Mouse (Mus musculus) urinary bladder, postnatal 10 days (tissue): ENCODE data around the gene Irf2bp1.
A peak's percentile ranks its signal among the peaks of the same experiment; 100 is the strongest.

Experiments used
- DNase-seq: peaks from one replicate; pipeline ENCODE4 v3.0.0; 2022; ENCODE audit warnings: low spot score

Gene Irf2bp1

DNA sequence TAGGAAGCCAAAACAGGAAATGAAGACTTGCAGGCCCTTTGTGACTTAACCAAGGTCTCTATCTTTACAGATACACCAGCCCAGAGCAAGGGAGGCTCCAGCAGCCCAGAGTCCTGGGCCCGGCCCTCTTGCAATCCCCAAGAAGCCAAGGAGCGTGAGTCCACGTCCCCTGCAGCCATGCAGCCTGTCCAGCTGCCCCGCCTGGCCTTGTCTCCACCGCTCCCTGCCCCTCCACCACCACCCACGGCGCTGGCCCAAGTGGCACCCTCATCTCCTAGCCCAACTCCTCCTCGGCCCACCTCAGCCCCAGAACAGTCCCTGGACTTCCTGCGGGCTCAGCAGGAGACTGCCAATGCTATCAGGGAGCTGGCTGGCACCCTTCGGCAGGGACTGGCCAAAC lies 3.4 kb upstream of the Irf2bp1 start:
- no peak for DNase-seq

DNA sequence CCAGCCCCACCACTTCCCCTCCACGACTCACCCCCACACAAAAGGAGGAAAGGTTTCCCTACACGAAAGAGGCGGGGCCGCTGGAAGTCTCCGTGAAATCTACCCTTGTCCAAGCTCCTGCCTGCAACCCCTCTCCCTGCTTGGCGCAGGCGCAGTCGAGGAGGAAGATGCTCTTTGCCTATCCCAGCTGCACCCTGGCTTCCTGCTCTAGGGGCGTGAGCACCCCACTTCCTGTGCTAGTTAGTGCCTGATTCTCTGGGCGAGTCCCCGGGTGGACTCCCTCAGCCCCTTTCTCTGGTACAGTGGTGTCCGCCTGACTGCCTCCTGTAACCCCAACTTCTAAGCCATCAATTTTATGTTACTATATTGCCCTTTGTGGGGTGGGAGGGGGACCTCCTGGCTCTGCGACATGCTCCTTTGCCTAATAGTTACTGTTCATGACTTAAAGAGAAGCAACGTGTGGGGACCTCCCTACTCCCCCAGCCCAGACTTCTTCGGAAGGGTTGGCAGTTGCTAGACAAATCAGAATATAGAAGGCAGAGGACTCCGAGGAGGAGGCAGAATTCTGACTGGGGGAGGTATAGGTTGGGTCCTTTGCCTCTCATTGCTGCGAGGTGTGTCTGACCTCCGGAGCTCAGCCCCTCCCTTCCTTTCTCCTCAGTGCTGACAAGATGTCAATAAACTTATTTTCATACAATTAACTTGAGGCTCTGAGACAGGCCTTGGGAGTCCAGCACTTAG lies 2.6 kb upstream of the Irf2bp1 start:
- no peak for DNase-seq

DNA sequence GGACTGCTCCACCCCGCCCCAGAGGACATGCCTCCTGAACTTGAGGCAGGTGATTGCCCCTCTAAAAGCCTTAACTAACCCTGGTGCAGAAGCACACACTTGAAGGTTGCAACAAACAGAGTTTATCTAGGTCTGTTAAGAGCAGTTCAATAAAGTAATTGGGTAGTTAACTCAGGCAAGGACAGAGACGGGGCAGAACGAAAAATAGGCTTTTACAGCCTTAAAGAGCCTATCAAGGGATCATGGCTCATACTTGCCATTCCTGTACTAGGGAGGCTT lies 2.1 kb upstream of the Irf2bp1 start:
- DNase-seq = no peak

DNA sequence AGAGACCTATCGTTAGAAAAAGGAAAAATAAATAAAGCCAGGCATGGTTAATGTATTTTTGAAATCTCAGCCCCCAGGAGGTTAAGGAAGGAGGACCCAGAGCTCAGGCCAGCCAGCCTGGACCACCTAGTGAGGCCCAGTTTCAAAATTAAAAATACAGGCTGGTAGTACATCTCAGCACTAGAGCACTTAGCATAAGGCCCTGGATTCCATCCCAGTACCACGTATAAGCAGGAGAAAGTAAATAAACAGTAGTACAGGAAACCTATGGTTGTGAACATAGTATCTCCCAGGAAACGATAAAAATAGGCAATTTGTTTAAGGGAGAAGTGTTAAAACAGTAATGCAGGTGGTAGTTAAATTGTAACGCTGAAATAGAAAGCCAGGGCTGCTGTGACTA lies 1.7 kb upstream of the Irf2bp1 start:
- no peak for DNase-seq

DNA sequence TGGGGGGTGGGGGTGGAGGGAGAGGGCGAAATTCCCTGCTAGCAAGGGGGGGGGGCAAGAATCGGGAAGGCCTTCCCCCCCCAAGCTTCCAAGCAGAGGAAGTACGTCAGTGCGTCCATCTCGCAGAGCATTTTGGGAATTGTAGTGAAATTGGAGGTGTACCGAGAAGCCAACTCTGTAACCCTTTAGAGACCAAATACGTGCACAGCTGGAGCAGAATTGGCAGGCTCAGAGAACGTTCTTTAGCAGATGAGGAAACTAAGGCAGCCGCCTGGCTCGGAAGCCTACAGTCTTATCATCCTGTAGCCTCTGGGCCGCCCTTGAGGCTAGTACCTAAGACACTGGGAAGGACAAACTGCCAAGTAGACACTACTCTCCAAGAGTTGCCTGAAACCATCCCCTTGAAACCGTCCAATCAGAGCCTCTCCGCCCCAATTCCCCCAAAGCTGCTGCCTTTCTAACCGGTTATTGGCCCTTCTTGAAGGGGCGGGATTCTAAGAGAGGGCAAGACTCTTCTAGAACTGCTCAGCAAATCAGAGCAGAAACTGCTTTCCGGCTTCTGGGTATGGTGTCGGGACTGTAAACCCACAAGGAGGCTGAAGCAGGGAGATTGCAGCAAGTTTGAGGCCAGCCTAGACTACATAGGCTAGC lies 871 bp upstream of the Irf2bp1 start:
- DNase-seq = no peak

DNA sequence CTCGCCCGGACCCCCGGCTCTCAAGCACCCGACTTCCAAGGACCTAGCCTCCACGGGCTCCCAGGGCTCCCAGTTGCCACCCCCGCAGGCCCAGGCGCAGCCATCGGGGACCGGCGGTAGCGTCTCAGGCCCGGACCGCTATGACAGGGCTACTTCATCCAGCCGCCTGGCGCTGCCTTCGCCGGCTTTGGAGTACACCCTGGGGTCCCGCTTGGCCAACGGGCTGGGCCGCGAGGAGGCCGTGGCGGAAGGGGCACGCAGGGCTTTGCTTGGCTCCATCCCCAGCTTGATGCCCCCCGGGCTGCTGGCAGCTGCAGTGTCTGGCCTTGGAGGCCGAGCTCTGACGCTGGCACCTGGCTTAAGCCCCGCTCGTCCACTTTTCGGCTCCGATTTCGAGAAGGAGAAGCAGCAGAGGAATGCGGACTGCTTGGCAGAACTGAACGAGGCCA lies 811 bp downstream of the Irf2bp1 start:
- DNase-seq = no peak

DNA sequence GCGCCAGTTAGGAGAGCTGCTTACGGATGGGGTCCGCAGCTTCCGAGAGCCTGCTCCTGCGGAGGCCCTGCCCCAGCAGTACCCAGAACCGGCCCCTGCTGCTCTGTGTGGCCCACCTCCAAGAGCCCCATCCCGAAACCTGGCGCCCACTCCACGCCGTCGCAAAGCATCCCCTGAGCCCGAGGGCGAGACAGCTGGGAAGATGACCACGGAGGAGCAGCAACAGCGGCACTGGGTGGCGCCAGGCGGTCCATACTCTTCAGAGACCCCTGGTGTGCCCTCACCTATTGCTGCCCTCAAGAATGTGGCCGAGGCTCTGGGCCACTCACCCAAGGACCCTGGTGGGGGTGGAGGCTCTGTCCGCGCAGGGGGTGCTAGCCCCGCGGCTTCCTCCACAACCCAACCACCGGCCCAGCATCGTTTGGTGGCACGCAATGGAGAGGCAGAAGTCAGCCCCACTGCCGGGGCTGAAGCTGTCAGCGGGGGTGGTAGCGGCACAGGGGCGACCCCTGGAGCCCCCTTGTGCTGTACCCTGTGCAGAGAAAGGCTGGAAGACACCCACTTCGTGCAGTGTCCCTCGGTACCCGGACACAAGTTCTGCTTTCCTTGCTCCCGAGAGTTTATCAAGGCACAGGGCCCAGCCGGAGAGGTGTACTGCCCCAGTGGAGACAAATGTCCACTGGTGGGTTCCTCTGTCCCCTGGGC lies 1.7 kb downstream of the Irf2bp1 start:
- DNase-seq = no peak

DNA sequence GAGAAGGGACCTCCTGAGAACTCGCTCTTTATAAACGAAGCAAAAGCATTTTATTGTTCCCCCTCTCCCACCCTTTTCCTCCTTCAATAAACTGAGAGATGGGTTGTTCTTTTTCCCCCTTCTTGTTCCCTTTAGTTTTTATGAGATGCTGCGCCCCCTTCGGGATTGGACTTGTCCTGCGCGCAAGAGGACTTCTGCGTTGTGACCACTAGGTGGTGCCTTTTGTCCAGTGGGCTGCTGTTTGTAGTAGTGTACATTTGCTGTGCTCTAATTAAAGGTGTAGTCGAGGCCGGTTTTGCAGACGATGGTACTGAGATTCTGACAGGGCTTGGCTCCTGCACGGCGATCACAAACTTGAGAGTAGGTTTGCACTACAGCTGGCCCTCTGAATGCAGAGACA lies 2.6 kb downstream of the Irf2bp1 start:
- no peak for DNase-seq

DNA sequence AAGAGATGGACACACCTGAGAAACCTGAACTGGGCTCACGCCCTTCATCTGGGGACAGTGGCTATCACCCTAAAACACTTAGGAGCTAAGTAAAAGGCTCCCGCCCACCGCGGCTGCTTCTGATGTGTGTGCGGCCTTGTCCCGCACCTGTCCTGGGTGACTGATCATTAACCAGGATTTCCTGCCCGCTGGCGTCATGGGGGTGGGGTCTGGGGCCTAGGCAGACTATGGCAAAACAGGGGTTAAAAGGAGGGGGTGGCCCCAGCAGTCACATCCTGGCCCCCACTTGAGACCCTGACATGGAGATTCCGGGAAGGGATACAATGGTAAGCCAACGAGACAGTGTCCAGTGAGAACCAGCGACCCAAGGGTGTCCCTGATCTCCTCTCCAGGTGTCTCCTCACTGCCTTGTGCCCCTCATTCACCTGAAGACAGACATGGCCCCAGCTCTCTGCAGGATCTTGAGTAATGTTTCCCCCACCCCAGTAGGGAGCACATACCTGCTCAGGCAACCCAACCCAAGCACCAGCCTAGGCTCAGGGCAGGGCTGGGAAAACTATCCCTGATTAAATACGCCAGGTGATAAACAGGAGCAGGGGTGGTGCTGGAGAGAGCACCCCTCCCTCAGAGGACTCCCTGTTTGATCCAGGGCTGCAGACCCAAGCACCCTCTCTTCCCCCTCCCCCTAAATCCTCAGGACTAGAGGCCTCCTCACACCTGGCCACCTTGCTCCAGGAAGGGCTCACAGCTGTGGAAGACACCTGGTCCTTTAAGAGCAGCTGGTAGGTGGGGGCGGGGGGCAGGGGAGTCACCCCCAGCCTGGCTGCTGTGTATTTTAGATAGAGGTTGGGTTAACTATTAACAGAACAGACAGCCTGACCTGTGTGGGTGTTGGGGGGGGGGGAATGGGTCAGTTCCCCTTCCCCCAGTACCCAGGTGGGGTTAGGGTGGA lies 3.5 kb downstream of the Irf2bp1 start:
- DNase-seq = no peak

DNA sequence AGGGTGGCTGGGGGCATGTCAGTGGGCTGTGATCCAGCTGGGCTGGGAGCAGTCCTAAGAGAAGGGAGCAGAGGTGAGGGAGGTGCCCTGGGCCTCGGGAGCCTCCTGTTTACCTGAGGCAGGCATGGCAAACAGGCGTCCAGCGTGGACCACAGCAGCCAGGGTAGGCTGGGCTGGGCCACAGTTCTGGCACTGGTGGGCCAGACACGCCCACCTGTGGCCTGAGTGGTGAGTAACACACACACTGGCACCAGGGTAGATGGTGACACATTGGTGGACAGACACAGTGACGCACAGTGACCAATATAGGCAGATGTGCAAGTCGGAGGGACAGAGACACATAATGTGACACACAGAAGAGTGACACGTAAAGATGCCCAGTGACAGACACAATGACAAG lies 6.7 kb downstream of the Irf2bp1 start:
- DNase-seq = no peak

DNA sequence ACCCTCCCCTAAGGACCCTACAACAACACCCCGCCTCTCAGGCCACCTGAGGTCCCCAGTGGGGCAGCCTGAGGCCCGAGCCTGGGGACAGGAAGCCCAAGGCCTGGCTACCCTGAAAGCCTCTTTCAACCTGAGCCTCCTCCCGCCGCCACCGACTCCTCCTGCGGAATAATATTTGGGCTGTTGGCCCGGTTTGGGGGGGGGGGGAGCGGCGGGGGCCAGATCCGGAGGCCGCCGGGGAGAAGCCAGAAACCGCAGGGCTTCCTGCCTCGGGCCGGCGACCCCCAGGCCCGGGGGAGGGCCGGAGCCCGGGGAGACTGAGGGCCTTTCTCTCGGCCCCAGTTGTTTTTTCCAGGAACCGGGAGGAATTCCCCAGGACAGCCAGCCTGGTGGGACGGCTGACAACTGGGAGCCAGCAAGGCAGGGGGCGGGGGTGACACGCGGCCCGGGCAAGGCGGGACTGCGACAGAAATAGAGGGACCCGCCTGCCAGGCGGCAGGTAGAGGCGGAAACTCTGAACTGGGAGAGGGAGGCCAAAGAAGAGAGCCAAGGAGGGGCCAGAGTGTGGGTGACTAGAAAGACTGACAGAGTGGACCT lies 8.3 kb downstream of the Irf2bp1 start:
- DNase-seq = no peak

DNA sequence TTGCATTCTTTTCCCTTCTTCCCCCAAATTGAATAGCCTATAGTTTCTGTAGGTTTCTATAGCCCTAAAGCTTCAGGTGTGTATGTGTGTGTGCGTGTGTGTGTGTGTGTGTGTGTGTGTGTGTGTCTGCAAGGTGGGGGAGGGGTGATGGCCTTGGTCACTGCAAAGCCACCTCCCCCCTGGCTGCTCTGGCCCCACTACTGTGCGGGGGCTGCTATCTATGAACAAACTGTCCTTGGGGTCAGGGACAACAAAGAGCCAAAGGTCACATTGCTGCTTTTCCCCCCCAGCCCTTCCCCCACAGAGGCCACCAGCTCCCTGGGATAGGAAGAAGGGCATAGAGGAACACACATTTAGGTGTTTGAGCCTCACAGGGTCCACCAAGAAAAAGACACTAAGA lies 9.0 kb downstream of the Irf2bp1 start:
- DNase-seq = no peak

DNA sequence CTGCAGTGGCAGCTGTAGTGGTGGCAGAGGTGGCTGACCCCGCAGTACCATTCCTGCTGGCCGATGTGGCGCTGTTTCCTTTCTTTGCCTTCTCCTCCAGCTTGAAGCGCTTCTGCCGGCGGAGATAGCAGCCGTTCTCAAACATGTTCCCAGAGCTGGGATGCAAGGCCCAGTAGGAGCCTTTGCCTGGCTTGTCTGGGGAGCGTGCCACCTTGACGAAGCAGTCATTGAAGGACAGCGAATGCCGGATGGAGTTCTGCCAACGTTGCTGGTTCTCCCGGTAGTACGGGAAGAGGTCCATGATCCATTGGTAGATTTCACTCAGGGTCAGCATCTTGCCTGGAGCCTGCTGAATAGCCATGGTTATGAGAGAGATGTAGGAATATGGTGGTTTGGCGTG lies 10.6 kb downstream of the Irf2bp1 start:
- DNase-seq = no peak

DNA sequence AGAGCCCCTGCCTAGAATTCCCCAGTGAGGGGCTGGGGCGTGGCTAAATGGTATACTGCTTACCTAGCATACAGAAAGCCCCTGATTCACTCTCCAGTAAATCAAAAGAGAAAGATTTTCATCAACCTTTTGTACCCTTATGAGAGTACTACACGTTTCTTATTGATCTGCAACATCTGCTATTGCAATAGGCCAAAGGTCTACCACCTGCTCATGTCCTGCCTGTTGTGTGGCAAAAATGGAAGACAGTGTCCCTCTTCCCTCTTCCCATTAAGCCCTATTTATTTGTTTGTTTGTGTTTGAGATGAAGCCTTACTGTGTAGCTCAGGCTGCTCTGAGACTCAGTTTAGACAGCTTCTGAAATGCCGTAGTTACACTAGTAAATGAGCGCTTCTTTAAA lies 12.2 kb downstream of the Irf2bp1 start:
- DNase-seq = no peak

DNA sequence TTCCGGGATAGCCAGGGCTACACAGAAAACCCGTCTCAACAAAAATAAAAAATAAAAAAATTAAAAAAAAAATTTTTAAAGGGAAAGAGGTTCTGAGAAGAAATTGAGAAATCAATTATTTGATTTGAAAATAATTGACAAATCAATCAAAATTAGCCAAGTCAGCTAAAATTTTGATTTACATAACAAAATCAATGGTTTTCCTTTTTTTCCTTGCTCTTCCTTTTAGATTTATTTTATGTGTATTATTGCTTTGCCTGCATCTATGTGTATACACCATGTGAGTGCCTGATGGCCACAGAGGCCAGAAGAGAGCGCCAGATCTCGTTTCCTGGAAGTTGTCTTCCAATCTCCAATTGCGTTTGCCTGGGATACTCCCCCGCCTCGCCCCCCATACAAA lies 14.1 kb downstream of the Irf2bp1 start:
- no peak for DNase-seq

DNA sequence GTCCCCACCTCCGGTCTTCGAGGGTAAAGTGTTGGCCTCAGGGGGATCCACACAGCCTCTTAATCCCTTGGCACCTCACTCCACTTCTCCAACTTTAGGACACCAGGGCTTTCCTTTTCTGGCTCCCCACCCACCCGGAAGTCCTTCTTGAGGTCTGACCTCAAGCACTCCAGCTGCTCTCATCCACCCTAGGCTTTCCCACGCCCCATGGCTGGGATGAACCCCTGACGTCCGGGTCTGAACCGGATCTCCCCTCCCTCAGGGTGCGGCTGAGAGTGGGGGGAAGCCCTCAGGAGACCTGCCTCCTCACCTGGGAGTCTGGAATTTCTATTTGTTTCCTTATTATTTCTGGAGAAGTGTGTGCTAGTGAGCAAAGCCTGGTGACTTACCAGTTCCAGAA lies 17.2 kb downstream of the Irf2bp1 start:
- DNase-seq = no peak

DNA sequence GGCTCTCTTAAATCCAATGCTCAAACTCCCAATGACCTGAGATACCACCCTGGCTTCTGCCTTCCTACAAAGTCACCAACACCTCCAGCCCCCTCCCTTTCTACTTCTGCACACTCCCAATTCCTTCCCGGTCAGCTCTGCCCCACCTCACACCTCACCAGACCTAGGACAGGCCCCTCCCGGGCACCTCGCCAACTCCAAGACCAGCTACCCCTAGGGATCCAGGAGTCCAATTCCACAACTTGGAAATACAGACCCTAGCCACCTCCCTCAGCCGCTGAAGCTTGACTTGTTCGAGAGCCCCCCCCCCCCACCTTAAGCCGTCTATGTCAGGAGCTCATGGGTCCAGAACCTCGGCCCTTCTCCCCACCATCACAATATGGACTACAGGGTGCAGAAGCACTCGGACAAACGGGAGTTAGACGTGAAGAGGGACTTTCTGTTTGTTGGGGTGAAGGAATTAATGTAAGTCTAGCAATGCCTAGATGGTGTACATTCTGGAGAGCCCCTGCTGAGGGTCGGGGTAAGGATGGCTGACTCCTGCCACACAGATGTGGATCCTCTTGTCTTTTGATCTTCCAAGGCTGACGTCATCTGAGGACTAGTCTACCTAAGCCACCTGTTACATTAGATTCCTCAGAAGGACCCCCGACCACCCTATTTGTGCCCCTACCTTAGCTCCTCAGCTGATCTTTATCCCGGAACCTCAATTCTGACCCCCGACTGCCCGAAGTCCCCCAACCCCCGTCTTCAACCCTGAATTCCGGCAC lies 18.5 kb downstream of the Irf2bp1 start:
- DNase-seq = no peak

DNA sequence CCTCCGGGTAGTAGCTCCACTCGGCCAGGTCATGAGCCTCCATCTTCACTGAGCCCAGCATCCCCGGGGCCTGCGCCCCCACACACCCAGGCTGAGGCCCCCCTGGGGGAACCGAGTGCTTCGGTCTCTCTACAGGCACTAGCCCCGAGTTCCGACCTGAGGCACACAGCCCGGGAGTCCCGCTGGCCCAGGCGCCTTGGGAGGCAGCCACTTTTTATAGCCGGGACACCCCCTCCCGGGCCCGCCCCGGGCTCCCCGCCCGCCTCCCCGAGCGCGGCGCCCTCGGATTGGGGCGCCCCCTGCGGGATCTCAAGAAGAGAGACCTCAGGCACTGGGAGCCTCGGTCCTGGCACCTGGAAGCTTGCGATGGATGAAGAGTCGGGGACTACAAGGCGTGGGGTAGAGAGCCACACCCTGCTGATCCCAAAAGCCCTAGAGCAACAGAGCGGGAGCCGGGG lies 19.5 kb downstream of the Irf2bp1 start, which contains the start of gene Foxa3:
Gene Foxa3 (minus strand): TSS at position 182 of the 458 bp plus-strand sequence.
- DNase-seq = no peak

DNA sequence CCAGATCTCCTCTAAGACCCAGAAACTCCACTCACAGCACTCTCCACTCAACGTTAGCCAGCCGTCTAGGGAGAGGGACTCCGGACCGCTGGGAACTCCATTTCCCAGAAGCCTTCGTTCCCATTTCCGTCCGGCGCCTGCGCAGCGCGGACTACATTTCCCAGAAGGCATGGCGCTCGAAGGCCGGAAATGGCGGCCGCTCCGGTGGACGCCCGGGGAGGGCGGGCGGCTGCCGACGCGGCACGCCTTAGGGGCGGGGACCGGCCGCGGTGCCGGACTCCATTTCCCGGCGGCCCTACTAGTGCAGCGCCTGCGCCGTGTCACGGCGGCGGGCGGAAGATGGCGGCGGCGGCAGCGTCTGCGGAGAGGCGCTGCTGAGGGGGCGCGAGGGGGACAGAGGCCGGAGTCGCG lies 20.3 kb downstream of the Irf2bp1 start, which contains the start of gene Sympk:
Gene Sympk (plus strand): TSS at position 282 of the 411 bp plus-strand sequence.
- DNase-seq = peak; percentile 74

DNA sequence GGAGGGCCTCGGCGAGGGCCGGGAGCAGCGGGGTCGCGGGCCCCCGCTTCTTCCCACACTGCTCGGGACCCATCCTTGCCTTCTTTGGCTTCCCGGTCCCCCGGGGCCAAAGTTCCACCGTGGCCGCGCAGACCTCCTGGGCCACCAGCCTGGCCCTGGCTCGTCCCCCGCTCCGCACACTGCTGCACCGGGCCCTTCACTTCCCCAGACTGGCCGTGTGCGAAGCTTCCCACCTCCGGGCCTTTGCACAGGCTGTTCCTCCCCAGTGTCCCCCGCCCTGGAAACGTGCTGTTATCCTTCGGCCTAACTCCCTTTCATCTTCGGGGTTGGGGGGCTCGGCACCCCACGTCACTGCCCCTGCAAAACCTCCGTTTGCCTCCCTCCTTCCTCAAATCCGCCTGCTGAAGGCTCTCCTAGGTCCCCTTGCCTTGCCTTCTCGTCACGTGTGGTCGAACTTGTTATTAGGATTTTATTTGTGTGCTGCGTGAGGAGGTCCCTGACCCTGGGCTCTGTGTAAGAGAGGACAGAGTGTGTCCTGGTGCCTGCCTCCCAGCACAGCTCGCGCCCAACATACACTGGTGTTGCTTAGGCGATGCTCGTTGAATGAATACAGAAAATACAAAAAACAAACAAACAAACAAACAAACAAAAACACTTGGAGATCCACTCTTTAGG lies 20.9 kb downstream of the Irf2bp1 start:
- no peak for DNase-seq
